Mouse (Mus musculus) urinary bladder, adult 2 months (tissue): ENCODE measurements around the gene Stx16. TPM values are rescaled to one million over a fixed set of nuclear protein-coding genes. Genes with fewer than 3 reads are reported as not detected.
A peak's percentile ranks its signal among the peaks of the same experiment; 100 is the strongest.

Experiments used
- DNase-seq: peaks from one replicate; pipeline ENCODE4 v3.0.0; 2022; ENCODE audit warnings: low spot score
- polyA plus RNA-seq: library from polyadenylated mRNA; depleted of rRNA; stranded (reverse); fragments of >200 nt; gene quantifications from 2 replicates; pipeline ENCODE4 v1.2.3, GENCODE M21; 2012; rRNA removed

Stx16 gene
- 50.6 and 51.9 TPM in 2 replicates for polyA plus RNA-seq

- DNase-seq = peak; percentile 98
Observed at GRCm38 (mm10) chr2:174075673-174076432, at the start of gene Stx16. Gene Stx16 (plus strand): TSS chr2:174076308.

DNA sequence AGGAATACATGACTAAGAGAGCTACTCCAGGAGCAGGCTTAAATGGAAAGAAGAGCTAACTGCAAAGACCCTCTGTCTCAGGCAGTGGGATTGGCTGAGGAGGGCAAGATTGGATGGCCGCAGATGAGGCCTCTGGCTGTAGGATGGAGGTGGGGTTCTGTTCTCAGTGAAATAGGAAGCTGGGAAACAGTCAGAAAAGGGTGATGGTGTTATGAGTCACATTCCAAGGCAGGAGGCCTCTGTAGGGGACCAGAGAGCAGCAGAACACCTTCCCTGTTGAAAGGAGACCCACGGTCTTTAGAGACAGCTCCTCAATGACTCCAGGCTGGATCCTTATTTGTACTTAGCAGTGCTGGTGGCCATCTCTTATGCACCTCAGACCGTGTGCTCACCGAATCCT lies 49.7 kb upstream of the Stx16 start:
- DNase-seq = no peak

DNA sequence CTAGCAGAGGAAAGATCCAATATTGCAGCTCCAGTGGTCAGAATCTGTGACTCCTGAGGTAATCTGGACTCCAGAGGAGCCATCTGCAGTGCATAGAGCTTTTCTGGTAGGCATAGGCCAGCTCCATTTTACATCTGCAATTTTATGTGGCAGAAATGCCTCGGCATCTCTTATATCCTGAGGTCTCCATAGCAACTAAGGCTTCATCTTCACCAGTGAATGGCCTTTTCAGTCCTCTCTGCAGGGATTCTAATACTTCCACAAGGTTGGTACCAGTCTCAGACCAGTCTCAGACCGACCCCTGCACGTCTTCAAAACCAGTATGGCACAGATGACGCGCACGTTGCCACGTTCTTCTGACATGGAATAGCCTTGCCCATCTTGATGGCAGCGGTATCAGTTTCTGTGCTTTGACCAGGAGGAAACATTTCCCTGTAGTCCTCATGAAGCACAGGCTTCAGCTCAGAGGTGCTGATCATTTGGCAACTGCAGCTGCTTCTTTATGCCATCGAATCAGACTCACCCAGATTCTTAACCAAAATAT lies 42.8 kb upstream of the Stx16 start:
- DNase-seq = no peak

DNA sequence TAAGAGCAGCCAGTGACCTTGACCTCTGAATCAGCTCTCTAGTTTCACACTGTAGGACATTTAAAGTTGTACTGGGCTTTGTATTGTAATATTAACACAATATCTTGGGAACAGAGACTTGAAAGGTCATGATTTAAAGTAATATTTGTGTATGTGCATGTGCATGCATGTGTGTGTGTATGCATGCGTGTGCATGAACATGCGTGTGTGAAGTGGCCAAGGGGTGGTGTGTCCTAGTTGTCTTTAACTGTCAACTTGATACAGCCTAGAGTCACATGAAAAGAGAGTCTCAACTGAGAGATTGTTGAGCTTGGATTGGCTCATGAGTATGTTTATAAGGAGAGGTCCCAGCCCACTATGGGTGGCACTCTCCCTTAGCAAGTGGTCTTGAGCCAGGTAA lies 28.5 kb upstream of the Stx16 start:
- no peak for DNase-seq

- DNase-seq = no peak
Observed at GRCm38 (mm10) chr2:174049481-174050338, 26.4 kb upstream of the Stx16 start.

DNA sequence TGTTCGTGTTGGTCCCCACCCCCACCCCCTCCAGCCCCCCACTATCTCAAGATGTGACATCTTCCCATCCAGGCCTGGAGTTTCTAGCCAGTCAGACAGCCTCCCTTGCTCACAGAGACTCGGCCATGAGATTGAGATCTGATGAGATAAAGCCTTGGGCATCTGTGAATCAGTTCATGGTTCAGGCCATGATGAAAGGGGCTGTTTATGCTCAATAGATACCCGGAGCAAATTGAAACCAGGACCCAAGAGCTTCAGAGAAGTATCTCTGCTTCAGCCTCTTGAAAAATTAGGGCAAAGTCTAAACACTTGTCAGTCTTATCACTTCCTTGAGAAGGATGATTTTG lies 25.8 kb upstream of the Stx16 start:
- DNase-seq = no peak

DNA sequence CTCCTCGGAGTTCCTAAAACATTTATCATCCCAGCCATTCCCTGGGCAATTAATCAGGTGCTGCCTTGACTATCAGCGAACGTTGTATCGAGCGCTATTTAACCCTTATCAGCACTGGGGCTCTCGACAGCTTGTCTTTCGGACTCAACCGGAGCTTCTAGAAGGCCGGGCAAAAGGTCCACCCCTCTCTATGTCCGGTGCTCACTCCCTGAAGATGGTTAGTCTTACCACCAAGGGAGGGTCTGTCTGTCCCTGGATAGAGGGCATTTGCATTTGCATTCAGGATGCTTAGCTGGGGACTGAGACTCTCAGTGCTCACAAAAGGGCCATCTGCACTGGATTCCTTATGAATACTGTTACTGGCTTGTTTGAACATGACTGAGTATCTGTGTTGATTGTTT lies 25.0 kb upstream of the Stx16 start:
- DNase-seq = no peak

GRCm38 (mm10) chr2:174054496-174054895 lies 21.6 kb upstream of the Stx16 start:
- DNase-seq = no peak

DNA sequence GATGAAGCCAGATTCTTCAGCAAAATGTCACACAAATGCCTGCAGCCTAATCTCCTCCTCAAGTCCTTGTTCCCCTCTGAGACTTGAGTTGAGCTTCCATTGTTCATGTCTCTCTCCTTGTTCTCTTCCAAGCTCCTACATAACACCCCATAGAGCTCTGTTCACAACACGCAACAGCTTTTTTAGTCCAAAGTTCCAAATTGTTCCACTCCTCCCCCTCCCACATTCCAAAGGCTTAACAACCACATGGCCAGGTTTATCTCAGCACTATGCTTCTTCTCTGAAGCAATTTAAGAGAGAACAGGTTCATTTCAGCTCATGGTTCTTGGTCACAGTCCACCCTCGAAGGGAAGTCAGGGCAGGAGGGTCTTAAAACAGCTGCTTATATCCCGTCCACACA lies 18.4 kb upstream of the Stx16 start:
- DNase-seq = no peak

GRCm38 (mm10) chr2:174058316-174058939 lies 17.7 kb upstream of the Stx16 start:
- DNase-seq = no peak

DNA sequence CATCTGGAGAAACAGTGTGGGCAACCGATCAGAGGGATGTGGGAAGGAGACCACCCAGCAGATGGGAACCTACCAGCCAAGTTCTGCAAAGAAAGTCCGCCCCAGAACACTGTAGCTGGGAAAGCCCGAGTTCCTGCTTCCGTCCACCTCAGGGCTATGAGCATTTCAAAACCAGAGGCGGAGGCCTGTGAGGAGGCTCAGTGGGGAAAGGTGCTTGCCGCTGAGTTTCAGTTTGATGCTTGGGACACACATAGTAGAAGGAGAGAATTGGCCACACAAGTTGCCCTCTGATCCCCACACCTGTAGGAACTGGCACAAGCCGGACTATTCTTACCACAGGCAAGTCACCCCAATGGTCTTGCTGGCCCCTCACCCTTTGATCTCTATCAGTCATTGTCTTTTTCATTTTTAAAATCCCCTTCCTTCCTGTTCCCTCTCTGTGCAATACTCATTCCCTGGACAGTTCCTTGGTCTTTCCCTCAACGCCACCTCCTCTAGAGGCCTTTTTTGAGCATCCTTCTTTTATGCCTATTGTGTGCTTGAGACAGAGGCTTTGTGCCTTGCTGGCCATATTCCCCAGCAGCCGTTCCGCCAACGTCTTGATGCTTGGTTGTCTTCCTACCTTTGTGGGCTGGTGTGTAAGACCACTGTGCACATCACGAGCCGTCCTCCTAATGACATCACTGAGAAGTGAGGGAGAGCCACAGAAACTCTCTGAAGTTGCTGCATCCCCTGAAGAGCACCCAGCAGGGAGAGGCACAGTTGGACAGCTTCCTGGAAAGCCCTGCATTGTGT lies 16.3 kb upstream of the Stx16 start:
- no peak for DNase-seq

- no peak for DNase-seq
Observed at GRCm38 (mm10) chr2:174061219-174061618, 14.9 kb upstream of the Stx16 start.

GRCm38 (mm10) chr2:174063074-174063473 lies 13.0 kb upstream of the Stx16 start:
- DNase-seq = peak; percentile 14

- DNase-seq = peak; percentile 15
Observed at GRCm38 (mm10) chr2:174063527-174064211, 12.4 kb upstream of the Stx16 start.

DNA sequence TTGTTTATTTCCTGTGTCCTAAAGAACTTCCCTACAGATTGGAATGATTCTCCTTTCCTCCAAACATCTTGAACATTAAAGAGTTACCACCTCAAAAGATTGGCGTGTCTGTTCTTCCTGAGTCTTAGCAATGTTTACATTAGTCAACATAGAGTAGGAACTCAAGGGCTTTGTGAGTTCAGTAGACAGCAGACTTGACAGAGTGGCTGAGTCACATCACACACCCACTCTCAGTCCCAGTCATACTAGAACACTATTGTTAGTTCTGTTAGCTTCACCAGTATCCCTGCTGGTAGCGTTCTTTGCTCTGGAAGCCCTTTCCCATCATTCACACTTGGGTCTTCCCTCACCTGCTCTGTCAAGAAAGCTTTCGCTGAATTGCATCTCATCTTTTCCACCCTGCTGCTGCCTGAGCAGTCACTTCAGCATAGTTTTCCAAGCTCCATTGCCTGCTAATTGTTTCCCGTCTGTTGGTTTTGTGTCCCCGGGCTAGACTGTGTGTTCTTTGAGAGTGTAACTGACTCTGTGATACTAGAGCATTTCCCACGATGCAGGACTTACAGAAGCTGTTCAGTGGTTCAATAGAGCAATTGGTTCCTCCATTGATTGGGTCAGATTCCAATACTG lies 8.2 kb upstream of the Stx16 start:
- DNase-seq = no peak

GRCm38 (mm10) chr2:174069532-174070049 lies 6.5 kb upstream of the Stx16 start:
- DNase-seq = no peak

- no peak for DNase-seq
Observed at GRCm38 (mm10) chr2:174071406-174071805, 4.7 kb upstream of the Stx16 start.

DNA sequence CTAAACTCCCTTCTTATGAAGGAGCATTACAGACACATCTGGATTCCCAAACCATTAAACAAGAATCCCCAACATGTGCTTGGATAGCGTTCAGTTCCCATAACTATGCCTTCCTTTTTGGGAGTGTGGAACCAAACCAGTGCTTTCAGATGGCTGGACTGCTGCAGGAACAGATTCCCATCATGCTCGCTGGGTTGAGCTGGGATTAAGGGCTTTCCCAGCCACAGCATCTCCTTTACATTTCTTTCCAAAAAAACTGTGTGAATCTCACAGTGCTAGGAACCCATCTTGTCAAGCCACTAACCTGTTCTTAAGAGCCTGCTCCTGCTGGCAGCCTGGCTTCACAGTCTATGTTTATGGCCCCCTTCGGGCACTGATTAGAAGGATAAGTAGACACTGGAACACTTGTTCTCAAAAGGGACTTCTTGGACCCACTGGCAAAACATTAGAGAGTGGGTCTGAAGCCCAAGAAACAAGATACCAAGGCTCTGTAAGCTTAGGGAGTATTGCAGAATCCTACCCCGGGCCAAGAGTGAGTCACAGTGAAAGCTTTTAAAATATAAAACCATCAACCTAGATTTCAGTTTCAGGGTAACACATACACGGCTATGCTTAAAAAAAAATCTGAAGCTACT lies 2.8 kb upstream of the Stx16 start:
- DNase-seq = no peak

DNA sequence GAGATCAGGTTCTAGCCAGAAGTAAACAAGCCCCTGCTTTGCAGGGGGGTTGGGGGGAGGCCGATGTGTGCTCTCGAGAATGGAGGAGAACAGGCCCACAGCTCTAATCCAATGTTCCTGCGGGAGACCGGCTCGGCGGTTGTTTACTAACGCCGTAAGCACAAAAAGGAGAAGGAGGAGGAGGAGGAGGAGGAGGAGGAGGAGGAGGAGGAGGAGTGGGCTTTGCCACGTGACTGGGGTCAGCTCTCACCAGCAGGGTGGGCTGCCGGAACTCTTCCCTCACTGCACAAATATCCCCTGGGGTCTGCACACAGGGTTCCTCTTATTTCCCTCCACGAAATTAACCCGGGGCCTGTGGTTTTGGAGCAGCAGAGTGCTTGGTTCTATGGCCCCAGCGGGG lies 1.5 kb upstream of the Stx16 start:
- no peak for DNase-seq

GRCm38 (mm10) chr2:174075072-174075570 lies 987 bp upstream of the Stx16 start:
- no peak for DNase-seq
